Mouse (Mus musculus) frontal cortex, postnatal 25 days (tissue): ENCODE data around the gene Zfp61.
A peak's percentile ranks its signal among the peaks of the same experiment; 100 is the strongest.
"Not testable (repeated sequence)": the region's sequence is repeated elsewhere in the genome, so short reads cannot be mapped to it uniquely, and the experiment has no call there.

Experiments
- DNase-seq, 2 experiments: peaks; one replicate each; pipeline ENCODE4 v3.0.0; 2022; ENCODE audit warnings: low spot score in 2 of 2

Zfp61 gene

GRCm38 (mm10) chr7:24297361-24298095 lies 3.5 kb downstream of the Zfp61 start:
- DNase-seq: no peak

GRCm38 (mm10) chr7:24296386-24296785 lies 4.6 kb downstream of the Zfp61 start:
- no peak for DNase-seq

GRCm38 (mm10) chr7:24295376-24295775 lies 5.7 kb downstream of the Zfp61 start:
- DNase-seq: no peak

- DNase-seq: no peak
Measured at GRCm38 (mm10) chr7:24294763-24295162, 6.3 kb downstream of the Zfp61 start.

GRCm38 (mm10) chr7:24293061-24293851 lies 7.8 kb downstream of the Zfp61 start:
- DNase-seq: no peak

- no peak for DNase-seq
Measured at GRCm38 (mm10) chr7:24291387-24292090, 9.5 kb downstream of the Zfp61 start.

- DNase-seq: no peak
Measured at GRCm38 (mm10) chr7:24290106-24290693, 10.8 kb downstream of the Zfp61 start.

- DNase-seq: no peak
Measured at GRCm38 (mm10) chr7:24288512-24288911, 12.5 kb downstream of the Zfp61 start.

- no peak for DNase-seq
Measured at GRCm38 (mm10) chr7:24287670-24288069, 13.4 kb downstream of the Zfp61 start.

GRCm38 (mm10) chr7:24286916-24287315 lies 14.1 kb downstream of the Zfp61 start:
- no peak for DNase-seq

GRCm38 (mm10) chr7:24286090-24286489 lies 14.9 kb downstream of the Zfp61 start:
- DNase-seq: no peak

GRCm38 (mm10) chr7:24280858-24281145 lies 20.2 kb downstream of the Zfp61 start:
- no peak for DNase-seq

- no peak for DNase-seq
Measured at GRCm38 (mm10) chr7:24280031-24280857, 20.8 kb downstream of the Zfp61 start.

- DNase-seq: not testable (repeated sequence)
Measured at GRCm38 (mm10) chr7:24278771-24279170, 22.3 kb downstream of the Zfp61 start.

- no peak for DNase-seq
Measured at GRCm38 (mm10) chr7:24274456-24274855, 26.6 kb downstream of the Zfp61 start.

GRCm38 (mm10) chr7:24271191-24271590 lies 29.8 kb downstream of the Zfp61 start:
- no peak for DNase-seq

- DNase-seq: peak; percentile 57 to 68
Measured at GRCm38 (mm10) chr7:24270288-24270672, 30.8 kb downstream of the Zfp61 start, which contains the start of gene Zfp93. Gene Zfp93, plus strand, starts transcription at chr7:24270420.

GRCm38 (mm10) chr7:24269667-24270287 lies 31.3 kb downstream of the Zfp61 start:
- DNase-seq: no peak

GRCm38 (mm10) chr7:24269256-24269655 lies 31.8 kb downstream of the Zfp61 start:
- no peak for DNase-seq

- DNase-seq: no peak
Measured at GRCm38 (mm10) chr7:24268176-24269155, 32.6 kb downstream of the Zfp61 start.
